Mouse (Mus musculus): ENCODE results near the gene St3gal5. TPM values are rescaled to one million over a fixed set of nuclear protein-coding genes. Genes with fewer than 3 reads are reported as not detected.
A peak's percentile ranks its signal among the peaks of the same experiment; 100 is the strongest.

The St3gal5 gene
- total and polyA plus RNA-seq, 3 experiments, result 24.4 to 51.8 TPM; not detected in 1

DNA sequence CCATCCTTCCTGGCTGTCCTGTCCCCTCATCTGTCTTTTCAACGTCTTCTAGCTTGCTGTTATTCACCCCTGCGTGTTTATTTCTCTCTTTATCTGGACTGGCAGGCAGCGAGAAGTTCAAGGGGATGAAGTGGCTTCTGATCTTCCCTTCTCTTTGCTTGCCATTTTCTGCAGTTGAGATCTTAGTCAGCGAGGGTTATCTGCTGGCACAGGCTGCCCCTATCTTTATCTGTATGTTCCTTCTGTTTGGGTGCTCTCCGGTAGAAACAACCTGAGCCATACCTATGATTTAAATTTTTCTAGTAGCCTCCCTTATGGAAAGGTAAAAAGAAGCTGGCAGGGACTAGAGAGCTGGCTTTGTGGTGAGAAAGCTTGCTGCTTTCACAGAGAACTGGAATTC is 4.7 kb downstream of the St3gal5 start (continued):
- TF ChIP-seq HCFC1 (IDR thresholded peaks at IDR 0.05; ENCODE audit: low read depth, low read length), result peak; percentile 35; the same call in 1 of the 2 replicates

DNA sequence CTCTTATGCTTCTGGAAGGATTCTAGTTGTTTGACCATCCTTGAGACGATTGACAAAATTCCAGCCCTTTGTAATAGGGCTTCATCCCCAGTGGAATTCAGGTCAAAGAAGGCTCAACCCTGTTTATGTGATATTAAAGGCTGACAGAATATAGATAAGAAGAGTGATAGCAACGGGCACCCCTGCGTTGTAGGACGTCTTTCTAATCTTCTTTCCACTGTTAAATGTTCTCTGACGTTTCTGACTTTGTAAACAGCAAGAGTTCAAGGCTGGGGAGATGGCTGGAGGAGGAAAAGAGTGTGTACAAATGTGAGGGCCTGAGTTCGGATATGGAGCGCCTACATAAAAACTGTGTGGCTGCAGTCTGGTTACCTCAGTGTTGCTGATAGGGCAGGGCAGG is 7.1 kb downstream of the St3gal5 start:
- peaks cover 74 to 82% of the 10 kb centered on the region in 2 experiments for H3K4me1 ChIP-seq (ENCODE audit: control insufficient read depth in 1 of 2, insufficient read depth in 2 of 2, low read length in 2 of 2)
- peaks cover 7 to 89% of the 10 kb centered on the region in 2 experiments for H3K36me3 ChIP-seq (ENCODE audit: control insufficient read depth in 1 of 2, insufficient read depth in 2 of 2, low read length in 2 of 2)
- peaks cover 64% of the 10 kb centered on the region for H3K79me2 ChIP-seq (ENCODE audit: control insufficient read depth, insufficient read depth, low read length, poor library complexity)
- peak; percentile 49 for DNase-seq (ENCODE audit: low read depth, low spot score)
- peak overlapping the region; percentile 41 for H3K9ac ChIP-seq (ENCODE audit: control insufficient read depth, low read depth, low read length, poor library complexity, severe bottlenecking)
- 0 out of 2 replicates have a peak, but pooled peaks have one; percentile 20 for TF ChIP-seq MYB (IDR thresholded peaks at IDR 0.05; ENCODE audit: low read depth, low read length)
- no peak for TF ChIP-seq CHD1 (IDR thresholded peaks at IDR 0.05; ENCODE audit: low read depth, low read length)
- no peak for TF ChIP-seq POLR2AphosphoS5 (IDR thresholded peaks at IDR 0.05; ENCODE audit: borderline replicate concordance, low read depth, low read length)
- no peak for TF ChIP-seq USF2 (IDR thresholded peaks at IDR 0.05; ENCODE audit: borderline replicate concordance in 1 of 2, insufficient read depth in 1 of 2, low read depth in 1 of 2, low read length in 2 of 2)
- TF ChIP-seq ZNF384 (IDR thresholded peaks at IDR 0.05; ENCODE audit: low read depth, low read length), result no peak
- no peak for TF ChIP-seq SMC3 (IDR thresholded peaks at IDR 0.05; ENCODE audit: low read depth, low read length)
- TF ChIP-seq MYC (IDR thresholded peaks at IDR 0.05; ENCODE audit: low read depth, low read length), result no peak
- TF ChIP-seq MXI1 (IDR thresholded peaks at IDR 0.05; ENCODE audit: low read depth, low read length), result peak; percentile 68
- peak; percentile 74 for TF ChIP-seq TCF12 (IDR thresholded peaks at IDR 0.05; ENCODE audit: low read depth, low read length)
- no peak for TF ChIP-seq NELFE (IDR thresholded peaks at IDR 0.05; ENCODE audit: low read depth, low read length)
- peak; percentile 76 for TF ChIP-seq GATA1 (IDR thresholded peaks at IDR 0.05; ENCODE audit: low read depth, low read length)
- peak; percentile 53; the same call in 1 of the 2 replicates for TF ChIP-seq RCOR1 (IDR thresholded peaks at IDR 0.05; ENCODE audit: low read depth, low read length)
- TF ChIP-seq USF1 (IDR thresholded peaks at IDR 0.05; ENCODE audit: low read depth, low read length), result no peak
- no peak for TF ChIP-seq POLR2A (IDR thresholded peaks at IDR 0.05; ENCODE audit: control insufficient read depth in 1 of 2, insufficient read depth in 1 of 2, low read depth in 1 of 2, low read length in 2 of 2, poor library complexity in 1 of 2)
- no peak for TF ChIP-seq ZKSCAN1 (IDR thresholded peaks at IDR 0.05; ENCODE audit: low read depth, low read length)
- no peak for TF ChIP-seq UBTF (IDR thresholded peaks at IDR 0.05; ENCODE audit: borderline replicate concordance, insufficient read depth, low read depth, low read length)
- TF ChIP-seq GABPA (IDR thresholded peaks at IDR 0.05; ENCODE audit: low read depth, low read length), result no peak
- 0 out of 2 replicates have a peak, but pooled peaks have one; percentile 8 for TF ChIP-seq TAL1 (IDR thresholded peaks at IDR 0.05; ENCODE audit: low read length)
- no peak for TF ChIP-seq ZMIZ1 (IDR thresholded peaks at IDR 0.05; ENCODE audit: low read depth, low read length)
- TF ChIP-seq ETS1 (IDR thresholded peaks at IDR 0.05; ENCODE audit: low read depth, low read length), result peak; percentile 78
- TF ChIP-seq BHLHE40 (IDR thresholded peaks at IDR 0.05; ENCODE audit: borderline replicate concordance, low read depth, low read length), result 0 out of 2 replicates have a peak, but pooled peaks have one; percentile 6
- TF ChIP-seq KAT2A (conservative IDR thresholded peaks at IDR 0.05; ENCODE audit: low read depth, low read length), result no peak
- peak; percentile 70 to 80 for TF ChIP-seq EP300 (IDR thresholded peaks at IDR 0.05; ENCODE audit: low read depth in 1 of 2, low read length in 2 of 2)
- TF ChIP-seq POLR2AphosphoS2 (IDR thresholded peaks at IDR 0.05; ENCODE audit: low read length), result no peak
- TF ChIP-seq MAFK (IDR thresholded peaks at IDR 0.05; ENCODE audit: borderline replicate concordance, low read depth, low read length), result no peak
- TF ChIP-seq SIN3A (IDR thresholded peaks at IDR 0.05; ENCODE audit: low read length), result peak; percentile 68; the same call in 1 of the 2 replicates
- H3K9me3 ChIP-seq (replicated peaks; ENCODE audit: insufficient read depth, low read length), result no peaks in the 10 kb centered on the region
- H3K27ac ChIP-seq (ENCODE audit: control insufficient read depth, low read depth, low read length), result peak overlapping the region; percentile 85
- peak overlapping the region in 1 of 2 experiments; percentile 30; a peak in 1 of 4 replicates for H3K4me3 ChIP-seq (ENCODE audit: control insufficient read depth in 1 of 2, insufficient read depth in 1 of 2, low read depth in 2 of 2, low read length in 2 of 2)
- no peaks in the 10 kb centered on the region for H3K27me3 ChIP-seq (ENCODE audit: control insufficient read depth in 1 of 2, insufficient read depth in 2 of 2, low read length in 2 of 2)
